Mouse (Mus musculus): ENCODE measurements around the gene Ankrd53. TPM values are rescaled to one million over a fixed set of nuclear protein-coding genes. Genes with fewer than 3 reads are reported as not detected.

Ankrd53 gene
- total RNA-seq, 2 experiments from 2014 or later = not detected

Other genes starting within 250 kb of the Ankrd53 start
- not detected in 2 replicates for gene Actg2, start 226.4 kb upstream of the Ankrd53 start, total RNA-seq (2015)
- not detected in 2 replicates for gene Actg2, start 226.4 kb upstream of the Ankrd53 start, total RNA-seq (2017)
- 46.6 and 48.9 TPM in 2 replicates for gene Stambp, start 189.9 kb upstream of the Ankrd53 start, total RNA-seq (2015)
- gene Stambp, start 189.9 kb upstream of the Ankrd53 start, total RNA-seq (2017) = 9.0 and 18.0 TPM in 2 replicates
- gene Clec4f, start 106.5 kb upstream of the Ankrd53 start, total RNA-seq (2015) = not detected in 2 replicates
- gene Clec4f, start 106.5 kb upstream of the Ankrd53 start, total RNA-seq (2017) = not detected in 2 replicates
- not detected in 2 replicates for gene Cd207, start 84.8 kb upstream of the Ankrd53 start, total RNA-seq (2015)
- gene Cd207, start 84.8 kb upstream of the Ankrd53 start, total RNA-seq (2017) = not detected in 2 replicates
- gene Vax2, start 51.4 kb upstream of the Ankrd53 start, total RNA-seq (2015) = not detected in 2 replicates
- not detected in 2 replicates for gene Vax2, start 51.4 kb upstream of the Ankrd53 start, total RNA-seq (2017)
- gene Atp6v1b1, start 19.7 kb upstream of the Ankrd53 start, total RNA-seq (2015) = not detected in 2 replicates
- not detected in 2 replicates for gene Atp6v1b1, start 19.7 kb upstream of the Ankrd53 start, total RNA-seq (2017)
- gene Tex261, start 13.2 kb downstream of the Ankrd53 start, total RNA-seq (2015) = 58.9 and 59.1 TPM in 2 replicates
- gene Tex261, start 13.2 kb downstream of the Ankrd53 start, total RNA-seq (2017) = 38.2 and 44.0 TPM in 2 replicates
- 31.7 and 34.7 TPM in 2 replicates for gene Nagk, start 32.3 kb downstream of the Ankrd53 start, total RNA-seq (2015)
- gene Nagk, start 32.3 kb downstream of the Ankrd53 start, total RNA-seq (2017) = 24.5 and 28.3 TPM in 2 replicates
- 4.5 and 4.8 TPM in 2 replicates for gene Paip2b, start 69.1 kb downstream of the Ankrd53 start, total RNA-seq (2015)
- 6.5 and 7.4 TPM in 2 replicates for gene Paip2b, start 69.1 kb downstream of the Ankrd53 start, total RNA-seq (2017)
- 173 and 186 TPM in 2 replicates for gene Zfp638, start 104.5 kb downstream of the Ankrd53 start, total RNA-seq (2015)
- 175 and 190 TPM in 2 replicates for gene Zfp638, start 104.5 kb downstream of the Ankrd53 start, total RNA-seq (2017)
- not detected in 2 replicates for gene Dysf, start 245.9 kb downstream of the Ankrd53 start, total RNA-seq (2015)
- gene Dysf, start 245.9 kb downstream of the Ankrd53 start, total RNA-seq (2017) = not detected in 2 replicates

Measured in megakaryocyte, adult 5-6 weeks (primary cell).